Mouse (Mus musculus): ENCODE measurements around the gene Tuba1c. TPM values are rescaled to one million over a fixed set of nuclear protein-coding genes. Genes with fewer than 3 reads are reported as not detected.

Tuba1c gene
- total RNA-seq (2023) = 100 to 1,000 TPM; 144 to 185 TPM

DNA sequence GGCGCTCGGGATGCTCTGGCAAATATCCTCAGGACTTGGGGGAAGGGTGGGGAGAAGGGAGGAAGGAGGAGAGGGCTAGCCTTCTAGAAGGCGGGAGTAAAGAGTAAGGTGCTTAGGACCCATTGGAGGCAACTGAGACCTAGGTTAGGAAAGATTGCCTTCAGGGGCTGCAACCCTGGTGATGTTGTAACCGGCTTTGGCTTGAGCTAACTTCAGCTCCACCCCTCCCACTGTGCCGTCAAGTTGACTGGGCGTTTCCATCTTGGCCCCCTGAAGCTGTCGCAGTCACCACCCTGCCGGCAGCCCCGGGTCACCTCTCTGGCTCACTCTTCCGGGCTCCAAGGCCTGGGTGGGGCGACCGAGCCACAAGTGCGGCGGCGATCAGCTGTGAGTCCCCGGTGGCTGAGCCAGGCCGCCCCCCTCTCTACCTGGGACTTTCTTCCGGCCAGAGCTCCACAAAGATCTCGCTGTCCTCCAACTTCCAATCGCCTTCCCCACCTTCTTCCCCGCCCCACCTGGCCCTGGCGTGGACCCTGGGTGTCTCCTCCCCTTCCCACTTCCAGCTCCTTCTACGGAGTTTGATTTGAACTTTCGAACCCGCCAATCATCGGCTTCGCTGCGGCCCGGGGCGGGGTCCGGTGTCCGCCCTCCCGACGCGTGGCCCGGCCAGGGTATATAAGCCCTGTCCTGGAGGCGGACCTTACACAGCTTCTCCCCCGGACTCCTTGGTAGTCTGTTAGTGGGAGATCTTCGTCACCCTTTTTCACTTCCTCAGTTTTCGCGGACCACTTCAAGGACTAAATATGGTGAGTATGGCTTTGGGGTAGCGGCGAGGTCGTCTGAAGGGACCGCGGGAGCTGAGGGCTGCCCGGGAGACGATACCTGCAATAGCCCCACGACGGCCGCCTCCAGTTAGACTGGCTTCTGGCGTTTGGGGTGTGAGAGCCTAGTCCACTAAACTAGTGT is at the start of gene Tuba1c:
TSS of gene Tuba1c (plus strand) at position 273 of the 966 bp plus-strand sequence.

GRCm38 (mm10) chr15:99055040-99055439 is 25.3 kb downstream of the Tuba1c start, which contains the start of gene Prph:
Prph (plus strand) TSS chr15:99055174.

DNA sequence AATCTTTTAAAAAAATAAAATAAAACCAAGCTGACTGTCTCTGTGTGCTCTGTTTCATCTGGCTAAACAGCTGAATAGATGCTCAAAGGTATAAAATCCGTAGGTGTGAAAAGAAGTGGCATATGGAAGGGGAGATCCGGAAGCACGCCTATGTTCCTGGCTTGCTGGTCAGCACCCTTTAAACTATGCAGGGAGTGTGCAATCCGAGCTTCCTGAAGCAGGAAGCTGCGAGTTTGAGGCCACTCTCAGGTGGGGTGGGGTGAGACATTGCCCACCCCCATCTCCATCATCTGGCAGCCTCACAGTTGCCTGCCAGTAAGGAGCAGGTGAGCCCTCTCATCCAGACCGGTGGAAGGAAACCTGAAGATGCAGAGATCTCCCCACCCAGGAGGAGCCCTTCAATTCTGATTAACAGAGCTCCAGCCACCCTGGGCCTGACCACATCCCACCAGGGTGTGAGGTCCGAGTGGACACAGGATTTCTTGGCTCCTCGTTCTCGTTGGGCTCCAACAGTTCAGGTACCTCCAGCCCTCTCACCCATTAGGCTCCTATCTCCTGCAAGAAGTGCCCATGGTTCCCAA is 44.4 kb downstream of the Tuba1c start, which contains the start of gene Troap:
TSS of gene Troap (plus strand) at position 557 of the 581 bp plus-strand sequence.

DNA sequence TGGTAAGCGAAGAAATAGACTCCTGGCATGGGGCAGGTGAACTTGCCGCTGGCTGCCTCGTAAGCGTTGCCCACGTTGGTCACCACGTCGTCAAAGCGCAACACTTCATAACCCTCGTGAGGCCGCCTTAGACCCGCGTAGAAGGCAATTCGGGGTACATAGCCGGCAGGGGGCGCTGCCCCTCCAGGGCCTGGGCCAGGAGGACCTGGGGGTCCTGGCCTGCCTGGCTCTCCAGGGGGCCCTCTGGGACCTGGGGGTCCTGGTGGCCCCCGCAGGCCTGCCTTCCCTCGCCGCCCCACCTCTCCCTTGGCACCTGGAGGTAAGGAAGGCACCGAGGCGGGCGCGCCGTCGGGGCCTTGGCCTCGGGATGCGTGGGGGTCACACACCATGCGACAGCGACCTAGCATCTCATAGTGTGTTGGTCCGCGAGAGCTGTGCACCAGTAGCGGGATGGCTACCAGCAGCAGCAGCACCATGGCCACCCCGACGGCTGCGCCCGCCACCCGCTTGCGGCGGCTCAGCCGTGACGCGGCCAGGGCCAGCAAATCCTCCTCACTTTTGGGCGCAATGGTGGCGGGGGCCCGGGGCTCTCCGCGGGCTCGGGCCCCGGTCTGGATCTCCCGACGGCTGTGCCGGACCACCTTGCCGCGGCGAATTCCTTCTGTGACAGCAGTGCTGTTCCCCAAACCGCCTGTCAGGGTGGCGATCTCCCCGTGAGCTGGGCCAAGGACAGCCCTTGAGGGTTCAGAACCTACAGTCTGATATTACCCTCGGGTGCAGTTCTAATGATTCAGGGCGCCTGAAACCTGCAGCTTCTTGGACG is 57.8 kb downstream of the Tuba1c start, which contains the start of gene C1ql4:
TSS of gene C1ql4 (minus strand) at position 565 of the 823 bp plus-strand sequence.

Other genes starting within 250 kb of the Tuba1c start
- not detected for gene Wnt1, start 240.0 kb upstream of the Tuba1c start, total RNA-seq (2023)
- not detected for gene Ddn, start 220.4 kb upstream of the Tuba1c start, total RNA-seq (2023)
- 10 to 100 TPM; 54.0 to 54.3 TPM for gene Prkag1, start 198.4 kb upstream of the Tuba1c start, total RNA-seq (2023)
- 100 to 1,000 TPM; 118 to 120 TPM for gene Kmt2d, start 158.7 kb upstream of the Tuba1c start, total RNA-seq (2023)
- 10 to 100 TPM in 1 of 2 experiments, 1 to 10 TPM in 1; 4.6 to 10.5 TPM for gene Rhebl1, start 135.4 kb upstream of the Tuba1c start, total RNA-seq (2023)
- not detected for gene Dhh, start 131.4 kb upstream of the Tuba1c start, total RNA-seq (2023)
- gene Lmbr1l, start 111.7 kb upstream of the Tuba1c start, total RNA-seq (2023) = 100 to 1,000 TPM; 112 to 113 TPM
- 100 to 1,000 TPM; 138 to 142 TPM for gene Tuba1b, start 95.3 kb upstream of the Tuba1c start, total RNA-seq (2023)
- gene Gm49450, start 76.3 kb upstream of the Tuba1c start, total RNA-seq (2023) = not detected
- gene Tuba1a, start 76.2 kb upstream of the Tuba1c start, total RNA-seq (2023) = 100 to 1,000 TPM; 119 to 136 TPM
- not detected for gene Prph, start 25.3 kb downstream of the Tuba1c start, total RNA-seq (2023)
- gene Troap, start 44.7 kb downstream of the Tuba1c start, total RNA-seq (2023) = 1 to 10 TPM in 1 of 2 experiments, not detected in 1; 2.2 TPM
- gene C1ql4, start 57.9 kb downstream of the Tuba1c start, total RNA-seq (2023) = not detected
- gene Dnajc22, start 63.3 kb downstream of the Tuba1c start, total RNA-seq (2023) = 10 to 100 TPM in 1 of 2 experiments, 1 to 10 TPM in 1; 9.7 to 10.2 TPM
- 1 to 10 TPM in 1 of 2 experiments, under 1 TPM in 1; 0.97 to 1.0 TPM for gene Spats2, start 96.0 kb downstream of the Tuba1c start, total RNA-seq (2023)
- not detected for gene Kcnh3, start 195.0 kb downstream of the Tuba1c start, total RNA-seq (2023)
- 10 to 100 TPM; 66.7 to 77.6 TPM for gene Mcrs1, start 222.1 kb downstream of the Tuba1c start, total RNA-seq (2023)

Measured in monocyte, adult 59 days (primary cell).